ENCODE assay signal across 8 mouse cellular contexts in the genomic region with DNA sequence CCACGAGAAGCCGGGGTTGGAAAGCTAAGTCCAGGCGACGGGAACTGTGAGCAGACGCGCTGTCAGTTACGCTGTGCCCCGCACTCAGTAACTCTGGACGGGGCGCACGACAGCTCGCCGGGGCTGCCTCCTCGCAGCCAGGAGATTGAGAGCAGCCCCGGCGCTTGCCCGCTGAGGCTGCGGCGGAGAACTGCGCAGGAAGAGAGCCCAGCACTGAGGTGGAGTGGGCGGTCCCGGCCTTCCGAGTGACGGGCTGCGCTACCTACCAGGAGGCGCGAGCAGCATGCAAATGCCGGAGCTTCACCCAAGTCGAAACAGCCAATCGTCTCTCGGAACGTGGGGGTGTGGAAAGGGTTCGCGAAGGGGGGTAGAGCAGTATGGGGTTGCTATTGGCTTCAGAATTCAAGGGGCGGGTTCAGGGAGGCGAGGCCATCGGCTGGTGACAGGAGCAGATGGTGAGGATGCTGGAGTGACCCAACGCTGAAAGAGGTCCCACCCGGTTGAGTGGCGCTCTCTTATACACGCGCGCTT. TPM values are rescaled to one million over a fixed set of nuclear protein-coding genes. Genes with fewer than 3 reads are reported as not detected.
DNase-seq lines count a peak whose midpoint lies in the region; ATAC-seq and TF ChIP-seq lines count a peak whose summit lies in the region.

A gene (minus strand): TSS at position 200 of the 531 bp plus-strand sequence.

- peak within 1 kb of the TSS; percentile 89 for H3K4me2 ChIP-seq in lung, embryonic 14.5 days

- peaks cover 11% of the 10 kb centered on the region; the same call in 1 of the 2 replicates for H3K4me1 ChIP-seq in lung, embryonic 14.5 days (ENCODE audit: insufficient read depth)

- peak; percentile 94 for DNase-seq in CD8-positive naive resting alpha-beta T cell, adult 2 months (ENCODE audit: low read depth in 2 of 2, low spot score in 2 of 2)
- DNase-seq in cerebellum, adult 11-12 months, result peak; percentile 24
- DNase-seq in forelimb bud, embryonic 11.5 days (ENCODE audit: low read depth, low spot score), result peak; percentile 98
- DNase-seq in heart, postnatal 4 days, result peak; percentile 93
- peak; percentile 58 to 75 for DNase-seq in layer of hippocampus, adult 2 months (ENCODE audit: low spot score in 2 of 2)
- peak; percentile 96 for DNase-seq in lung, embryonic 14.5 days
- peak; percentile 91 for DNase-seq in testis, postnatal 14 days (ENCODE audit: low spot score)

- H3K9ac ChIP-seq in lung, embryonic 14.5 days, result peak within 1 kb of the TSS; percentile 24

- WGBS in lung, embryonic 14.5 days, result under 1% methylated on average over 43 of the region's 43 CpGs

- ATAC-seq in lung, embryonic 14.5 days (ENCODE audit: insufficient read depth), result peak; percentile 96
- peak; percentile 83 for ATAC-seq in neutrophil, adult 5-6 weeks (ENCODE audit: extremely low read depth, insufficient number of reproducible peaks, low FRiP score, poor library complexity, severe bottlenecking)

- no peaks in the 10 kb centered on the region for H3K9me3 ChIP-seq in lung, embryonic 14.5 days (ENCODE audit: low read depth, low read length)

- no peaks in the 10 kb centered on the region for H3K36me3 ChIP-seq in lung, embryonic 14.5 days (ENCODE audit: insufficient read depth)

- no peak within 1 kb of the TSS for H3K27ac ChIP-seq in layer of hippocampus, adult 2 months
- H3K27ac ChIP-seq in lung, embryonic 14.5 days (ENCODE audit: low read depth), result no peak within 1 kb of the TSS

- H3K4me3 ChIP-seq in layer of hippocampus, adult 2 months, result peak within 1 kb of the TSS; percentile 45
- H3K4me3 ChIP-seq in lung, embryonic 14.5 days (ENCODE audit: low read depth, low read length), result peak within 1 kb of the TSS; percentile 51

- H3K27me3 ChIP-seq in lung, embryonic 14.5 days (ENCODE audit: insufficient read depth, low read length), result peaks cover 94% of the 10 kb centered on the region

- no peak for TF ChIP-seq CTCF in layer of hippocampus, adult 2 months (conservative IDR thresholded peaks at IDR 0.05)
- no peak for TF ChIP-seq CTCF in lung, embryonic 14.5 days (IDR thresholded peaks at IDR 0.05; ENCODE audit: low read depth)

RNA-seq across cellular contexts. Expression of the gene that starts here (rescaled TPM):
- total RNA-seq in heart, postnatal 4 days (2021), result 1 to 10 TPM; 1.1 TPM
- under 1 TPM; 0.26 to 0.37 TPM for total RNA-seq in layer of hippocampus, adult 2 months (2021)
- polyA plus RNA-seq in lung, embryonic 14.5 days (2014; fragmentation: Nextera tagmentation; extraction: Ambion mirVana), result 0.84 and 1.1 TPM in 2 replicates
- total RNA-seq in neutrophil, adult 5-6 weeks (2017), result 4.0 and 4.2 TPM in 2 replicates

Comparison
In these comparisons a context has a peak if more than half of its experiments do, and no peak if none do; other contexts are left out.
1. Peak in DNase-seq and H3K4me3 ChIP-seq in layer of hippocampus, adult 2 months; RNA of the gene not detected or under 1 TPM.
2. DNase-seq: peak in every context shown above with its lines; median percentile 98 in forelimb bud, embryonic 11.5 days; 96 in lung, embryonic 14.5 days; 94 in CD8-positive naive resting alpha-beta T cell, adult 2 months; 93 in heart, postnatal 4 days; 91 in testis, postnatal 14 days; 66 in layer of hippocampus, adult 2 months; 24 in cerebellum, adult 11-12 months.